Mouse (Mus musculus) cerebellum, adult 2 months (tissue): ENCODE data around the gene Prmt3.

ENCODE experiments used
- CTCF ChIP-seq: fragments of 200-500 bp; IDR thresholded peaks from 2 replicates; pipeline ENCODE4 v1.5.1; 2011; ENCODE audit warnings: low read depth, mild to moderate bottlenecking, control low read depth, low read length, moderate library complexity, borderline replicate concordance; ENCODE audit not compliant: insufficient read depth
- POLR2A ChIP-seq: fragments of 200-500 bp; IDR thresholded peaks from 2 replicates; pipeline ENCODE4 v1.6.1; 2011; ENCODE audit warnings: low read length, control low read depth, borderline replicate concordance; ENCODE audit not compliant: insufficient read depth

DNA sequence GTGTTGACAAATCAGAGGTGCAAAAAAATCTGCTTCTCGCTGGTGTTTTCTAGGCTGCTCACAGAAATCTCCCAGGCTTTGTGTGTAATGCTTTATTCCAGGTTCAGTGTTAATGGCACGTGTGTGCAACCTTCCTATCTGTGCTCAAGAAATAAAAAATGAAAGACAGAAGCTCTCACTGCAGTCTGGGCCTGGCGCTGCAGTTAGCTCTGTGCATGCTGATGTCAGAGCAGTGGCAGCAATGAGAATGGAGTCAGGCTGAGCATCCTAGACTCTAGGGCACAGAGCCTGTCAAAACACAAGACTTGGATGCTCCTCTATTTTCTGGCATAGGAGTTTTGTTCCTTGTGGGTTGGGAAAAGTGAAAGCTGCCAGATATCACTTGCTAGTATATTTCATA is 92.1 kb downstream of the Prmt3 start:
- TF ChIP-seq POLR2A (no peak), CTCF (no peak)
